Comparison of ENCODE assay signal across 8 mouse cellular contexts in genomic region chr4:134249651-134250050, GRCm38 (mm10). TPM values are rescaled to one million over a fixed set of nuclear protein-coding genes. Genes with fewer than 3 reads are reported as not detected.
DNase-seq lines count a peak whose midpoint lies in the region; ATAC-seq and TF ChIP-seq lines count a peak whose summit lies in the region.

No protein-coding gene starts in this region.

- WGBS in embryonic facial prominence, embryonic 10.5 days: under 1% methylated on average over 30 of the region's 30 CpGs
- WGBS in kidney, embryonic 15.5 days: 1% methylated on average over 30 of the region's 30 CpGs
- 4% methylated on average over 30 of the region's 30 CpGs for WGBS in liver, embryonic 14.5 days (ENCODE audit: insufficient replicate concordance)
- 1% methylated on average over 30 of the region's 30 CpGs for WGBS in neural tube, embryonic 11.5 days
- 2% methylated on average over 30 of the region's 30 CpGs for WGBS in stomach, postnatal 0 days

- peak; percentile 25; the same call in 1 of the 2 replicates for ATAC-seq in kidney, embryonic 15.5 days (replicated peaks; ENCODE audit: low FRiP score)
- ATAC-seq in liver, embryonic 14.5 days (ENCODE audit: insufficient read depth): no peak
- ATAC-seq in neural tube, embryonic 11.5 days (ENCODE audit: insufficient read depth, low FRiP score, low TSS enrichment): peak; percentile 46; the same call in 1 of the 2 replicates
- peak; percentile 49 for ATAC-seq in stomach, postnatal 0 days (ENCODE audit: low FRiP score, low TSS enrichment)

- H3K4me3 ChIP-seq in embryonic facial prominence, embryonic 10.5 days: peak overlapping the region; percentile 63
- peak overlapping the region; percentile 47 for H3K4me3 ChIP-seq in kidney, embryonic 15.5 days (replicated peaks)
- peak overlapping the region in 1 of 2 experiments; percentile 29; a peak in 2 of 4 replicates for H3K4me3 ChIP-seq in liver, embryonic 14.5 days (ENCODE audit: insufficient read depth in 1 of 2, low read depth in 2 of 2, low read length in 2 of 2)
- peak overlapping the region; percentile 30 for H3K4me3 ChIP-seq in neural tube, embryonic 11.5 days (ENCODE audit: low read depth, low read length)
- peak overlapping the region; percentile 33 for H3K4me3 ChIP-seq in stomach, postnatal 0 days (ENCODE audit: low read depth, low read length)

- peak; percentile 74 to 76 for DNase-seq in left cerebral cortex, adult 18-20 months (ENCODE audit: low spot score in 2 of 2)
- DNase-seq in left cerebral cortex, adult 11 months (ENCODE audit: low spot score): no peak
- peak; percentile 89 for DNase-seq in embryonic facial prominence, embryonic 10.5 days (ENCODE audit: low spot score)
- DNase-seq in heart, adult 8-10 months (ENCODE audit: low spot score): peak; percentile 56
- DNase-seq in liver, embryonic 14.5 days (ENCODE audit: low read depth in 3 of 3, low spot score in 3 of 3): no peak
- DNase-seq in neural tube, embryonic 11.5 days (ENCODE audit: low spot score): peak; percentile 88
- DNase-seq in stomach, postnatal 0 days (ENCODE audit: low spot score): peak; percentile 80

- peak; percentile 85 for TF ChIP-seq CTCF in liver, embryonic 14.5 days (IDR thresholded peaks at IDR 0.05; ENCODE audit: low read depth)
- peak; percentile 98 for TF ChIP-seq CTCF in stomach, postnatal 0 days (IDR thresholded peaks at IDR 0.05; ENCODE audit: low read depth)

- peaks cover 82% of the 10 kb centered on the region for H3K4me1 ChIP-seq in embryonic facial prominence, embryonic 10.5 days
- H3K4me1 ChIP-seq in kidney, embryonic 15.5 days: peaks cover 67% of the 10 kb centered on the region
- peaks cover under 1 to 12% of the 10 kb centered on the region in 2 experiments; a peak in 3 of 4 replicates for H3K4me1 ChIP-seq in liver, embryonic 14.5 days (replicated peaks; ENCODE audit: control insufficient read depth in 2 of 2, insufficient read depth in 2 of 2, low read length in 1 of 2)
- peaks cover 32% of the 10 kb centered on the region for H3K4me1 ChIP-seq in neural tube, embryonic 11.5 days (ENCODE audit: control insufficient read depth, insufficient read depth, low read length)
- peaks cover 4% of the 10 kb centered on the region; the same call in 1 of the 2 replicates for H3K4me1 ChIP-seq in stomach, postnatal 0 days (replicated peaks; ENCODE audit: control insufficient read depth, insufficient read depth)

- H3K4me2 ChIP-seq in kidney, embryonic 15.5 days: peak overlapping the region; percentile 86
- peak overlapping the region; percentile 55 for H3K4me2 ChIP-seq in liver, embryonic 14.5 days (ENCODE audit: low read depth)
- peak overlapping the region; percentile 85 for H3K4me2 ChIP-seq in neural tube, embryonic 11.5 days (ENCODE audit: low read depth)
- peak overlapping the region; percentile 66 for H3K4me2 ChIP-seq in stomach, postnatal 0 days (replicated peaks; ENCODE audit: low read depth)

- H3K9ac ChIP-seq in kidney, embryonic 15.5 days: no peak overlapping the region
- no peak overlapping the region for H3K9ac ChIP-seq in liver, embryonic 14.5 days (replicated peaks)
- H3K9ac ChIP-seq in neural tube, embryonic 11.5 days (ENCODE audit: low read length): peak overlapping the region; percentile 45
- no peak overlapping the region; the same call in 1 of the 2 replicates for H3K9ac ChIP-seq in stomach, postnatal 0 days (ENCODE audit: low read length)

- no peaks in the 10 kb centered on the region for H3K36me3 ChIP-seq in embryonic facial prominence, embryonic 10.5 days (replicated peaks)
- H3K36me3 ChIP-seq in kidney, embryonic 15.5 days: no peaks in the 10 kb centered on the region
- H3K36me3 ChIP-seq in liver, embryonic 14.5 days (replicated peaks; ENCODE audit: control insufficient read depth, insufficient read depth, low read depth): no peaks in the 10 kb centered on the region
- no peaks in the 10 kb centered on the region for H3K36me3 ChIP-seq in neural tube, embryonic 11.5 days (ENCODE audit: control insufficient read depth, insufficient read depth, low read length)
- H3K36me3 ChIP-seq in stomach, postnatal 0 days (ENCODE audit: control insufficient read depth, insufficient read depth, low read length): no peaks in the 10 kb centered on the region

- peak overlapping the region; percentile 65 for H3K27ac ChIP-seq in embryonic facial prominence, embryonic 10.5 days (replicated peaks)
- no peak overlapping the region for H3K27ac ChIP-seq in kidney, embryonic 15.5 days
- no peak overlapping the region for H3K27ac ChIP-seq in liver, embryonic 14.5 days
- H3K27ac ChIP-seq in neural tube, embryonic 11.5 days (ENCODE audit: low read depth, low read length): no peak overlapping the region
- no peak overlapping the region for H3K27ac ChIP-seq in stomach, postnatal 0 days (replicated peaks)

- H3K27me3 ChIP-seq in embryonic facial prominence, embryonic 10.5 days (replicated peaks; ENCODE audit: low read depth, poor library complexity, severe bottlenecking): peaks cover 86% of the 10 kb centered on the region
- H3K27me3 ChIP-seq in kidney, embryonic 15.5 days: peaks cover 85% of the 10 kb centered on the region
- peaks cover 71% of the 10 kb centered on the region for H3K27me3 ChIP-seq in liver, embryonic 14.5 days (ENCODE audit: control insufficient read depth, insufficient read depth, low read length)
- peaks cover 27% of the 10 kb centered on the region for H3K27me3 ChIP-seq in neural tube, embryonic 11.5 days (ENCODE audit: control insufficient read depth, insufficient read depth, low read length)
- peaks cover 11% of the 10 kb centered on the region; the same call in 1 of the 2 replicates for H3K27me3 ChIP-seq in stomach, postnatal 0 days (ENCODE audit: control insufficient read depth, insufficient read depth, low read length)

- TF ChIP-seq EP300 in liver, embryonic 14.5 days (IDR thresholded peaks at IDR 0.05; ENCODE audit: low read depth): no peak
- no peak for TF ChIP-seq EP300 in stomach, postnatal 0 days (optimal IDR thresholded peaks at IDR 0.05)

- H3K9me3 ChIP-seq in embryonic facial prominence, embryonic 10.5 days: no peaks in the 10 kb centered on the region
- H3K9me3 ChIP-seq in kidney, embryonic 15.5 days (replicated peaks): no peaks in the 10 kb centered on the region
- H3K9me3 ChIP-seq in liver, embryonic 14.5 days (ENCODE audit: control insufficient read depth, low read length): no peaks in the 10 kb centered on the region
- H3K9me3 ChIP-seq in neural tube, embryonic 11.5 days (ENCODE audit: control insufficient read depth, low read length): no peaks in the 10 kb centered on the region
- no peaks in the 10 kb centered on the region for H3K9me3 ChIP-seq in stomach, postnatal 0 days (ENCODE audit: control insufficient read depth, low read length)

RNA-seq across cellular contexts. Expression of gene Gm30191, which starts 2.9 kb away (rescaled TPM):
- total RNA-seq in left cerebral cortex, adult 18-20 months (2021): not detected
- not detected in 2 replicates for polyA plus RNA-seq in embryonic facial prominence, embryonic 10.5 days (2016; fragmentation: Nextera tagmentation; extraction: Ambion mirVana)
- not detected for total RNA-seq in heart, adult 8-10 months (2022)
- polyA plus RNA-seq in kidney, embryonic 15.5 days (2015; fragmentation: Nextera tagmentation; extraction: Ambion mirVana): not detected in 2 replicates
- not detected in 2 replicates for polyA plus RNA-seq in liver, embryonic 14.5 days (2012; rRNA removed)
- not detected in 2 replicates for polyA plus RNA-seq in liver, embryonic 14.5 days (2014; fragmentation: Nextera tagmentation; extraction: Ambion mirVana)
- polyA plus RNA-seq in neural tube, embryonic 11.5 days (2014; fragmentation: Nextera tagmentation; extraction: Ambion mirVana): not detected in 2 replicates
- not detected in 2 replicates for polyA plus RNA-seq in stomach, postnatal 0 days (2015; fragmentation: Nextera tagmentation; extraction: Ambion mirVana)

RNA-seq across cellular contexts. Expression of gene Grrp1, which starts 4.3 kb away (rescaled TPM):
- total RNA-seq in left cerebral cortex, adult 18-20 months (2021): 1 to 10 TPM; 2.2 to 3.8 TPM
- polyA plus RNA-seq in embryonic facial prominence, embryonic 10.5 days (2016; fragmentation: Nextera tagmentation; extraction: Ambion mirVana): 7.4 and 7.9 TPM in 2 replicates
- 1 to 10 TPM; 6.1 to 8.0 (median 7.3) TPM for total RNA-seq in heart, adult 8-10 months (2022)
- polyA plus RNA-seq in kidney, embryonic 15.5 days (2015; fragmentation: Nextera tagmentation; extraction: Ambion mirVana): 10.6 and 12.1 TPM in 2 replicates
- polyA plus RNA-seq in liver, embryonic 14.5 days (2012; rRNA removed): 0.77 and 1.1 TPM in 2 replicates
- 0.40 and 0.55 TPM in 2 replicates for polyA plus RNA-seq in liver, embryonic 14.5 days (2014; fragmentation: Nextera tagmentation; extraction: Ambion mirVana)
- polyA plus RNA-seq in neural tube, embryonic 11.5 days (2014; fragmentation: Nextera tagmentation; extraction: Ambion mirVana): 11.1 and 11.8 TPM in 2 replicates
- polyA plus RNA-seq in stomach, postnatal 0 days (2015; fragmentation: Nextera tagmentation; extraction: Ambion mirVana): 3.7 and 4.2 TPM in 2 replicates

RNA-seq across cellular contexts. Expression of gene Zfp593, which starts 4.3 kb away (rescaled TPM):
- 10 to 100 TPM; 11.6 to 12.2 TPM for total RNA-seq in left cerebral cortex, adult 18-20 months (2021)
- polyA plus RNA-seq in embryonic facial prominence, embryonic 10.5 days (2016; fragmentation: Nextera tagmentation; extraction: Ambion mirVana): 21.0 and 21.8 TPM in 2 replicates
- 1 to 10 TPM; 3.8 to 4.3 (median 4.0) TPM for total RNA-seq in heart, adult 8-10 months (2022)
- polyA plus RNA-seq in kidney, embryonic 15.5 days (2015; fragmentation: Nextera tagmentation; extraction: Ambion mirVana): 15.6 and 15.8 TPM in 2 replicates
- 5.6 and 6.4 TPM in 2 replicates for polyA plus RNA-seq in liver, embryonic 14.5 days (2012; rRNA removed)
- 7.1 TPM in 2 replicates for polyA plus RNA-seq in liver, embryonic 14.5 days (2014; fragmentation: Nextera tagmentation; extraction: Ambion mirVana)
- polyA plus RNA-seq in neural tube, embryonic 11.5 days (2014; fragmentation: Nextera tagmentation; extraction: Ambion mirVana): 18.6 and 19.2 TPM in 2 replicates
- polyA plus RNA-seq in stomach, postnatal 0 days (2015; fragmentation: Nextera tagmentation; extraction: Ambion mirVana): 12.1 and 12.6 TPM in 2 replicates

RNA-seq across cellular contexts. Expression of gene E130218I03Rik, which starts 6.2 kb away (rescaled TPM):
- not detected for total RNA-seq in left cerebral cortex, adult 18-20 months (2021)
- 0.32 and 1.1 TPM in 2 replicates for polyA plus RNA-seq in embryonic facial prominence, embryonic 10.5 days (2016; fragmentation: Nextera tagmentation; extraction: Ambion mirVana)
- not detected for total RNA-seq in heart, adult 8-10 months (2022)
- 0.26 and 0.68 TPM in 2 replicates for polyA plus RNA-seq in kidney, embryonic 15.5 days (2015; fragmentation: Nextera tagmentation; extraction: Ambion mirVana)
- not detected in 2 replicates for polyA plus RNA-seq in liver, embryonic 14.5 days (2012; rRNA removed)
- not detected in 2 replicates for polyA plus RNA-seq in liver, embryonic 14.5 days (2014; fragmentation: Nextera tagmentation; extraction: Ambion mirVana)
- polyA plus RNA-seq in neural tube, embryonic 11.5 days (2014; fragmentation: Nextera tagmentation; extraction: Ambion mirVana): 0.28 TPM in 1 of 2 replicates, not detected in the other
- polyA plus RNA-seq in stomach, postnatal 0 days (2015; fragmentation: Nextera tagmentation; extraction: Ambion mirVana): 0.21 and 0.31 TPM in 2 replicates

RNA-seq across cellular contexts. Expression of gene Cnksr1, which starts 11.5 kb away (rescaled TPM):
- under 1 TPM; 0.54 to 0.81 TPM for total RNA-seq in left cerebral cortex, adult 18-20 months (2021)
- polyA plus RNA-seq in embryonic facial prominence, embryonic 10.5 days (2016; fragmentation: Nextera tagmentation; extraction: Ambion mirVana): 2.6 and 3.4 TPM in 2 replicates
- 1 to 10 TPM; 7.5 to 9.2 (median 8.5) TPM for total RNA-seq in heart, adult 8-10 months (2022)
- polyA plus RNA-seq in kidney, embryonic 15.5 days (2015; fragmentation: Nextera tagmentation; extraction: Ambion mirVana): 7.3 and 8.3 TPM in 2 replicates
- 0.05 and 0.06 TPM in 2 replicates for polyA plus RNA-seq in liver, embryonic 14.5 days (2012; rRNA removed)
- polyA plus RNA-seq in liver, embryonic 14.5 days (2014; fragmentation: Nextera tagmentation; extraction: Ambion mirVana): 0.35 TPM in 1 of 2 replicates, not detected in the other
- 0.36 and 0.50 TPM in 2 replicates for polyA plus RNA-seq in neural tube, embryonic 11.5 days (2014; fragmentation: Nextera tagmentation; extraction: Ambion mirVana)
- polyA plus RNA-seq in stomach, postnatal 0 days (2015; fragmentation: Nextera tagmentation; extraction: Ambion mirVana): 9.4 and 9.5 TPM in 2 replicates

Comparison
In these comparisons a context has a peak if more than half of its experiments do, and no peak if none do; other contexts are left out.
1. DNase-seq: peak in left cerebral cortex, adult 18-20 months (2 of 2), embryonic facial prominence, embryonic 10.5 days (single experiment), heart, adult 8-10 months (single experiment), neural tube, embryonic 11.5 days (single experiment) and stomach, postnatal 0 days (single experiment); none in left cerebral cortex, adult 11 months (single experiment) and liver, embryonic 14.5 days (0 of 3).
2. Peak in every context shown above with its lines, with median percentiles within 50 percentile points of each other: H3K4me2 ChIP-seq.